Mouse (Mus musculus) layer of hippocampus, adult 2 months (tissue): ENCODE data around the gene Syt3. TPM values are rescaled to one million over a fixed set of nuclear protein-coding genes. Genes with fewer than 3 reads are reported as not detected.

Experiments used
- DNase-seq, 2 experiments: peaks; one replicate each; pipeline ENCODE4 v3.0.0; 2022; ENCODE audit warnings: low spot score in 2 of 2
- H3K27ac ChIP-seq: fragments of 200-600 bp; 2 replicates; pipeline ENCODE4 v1.8.1; 2022
- H3K4me3 ChIP-seq: fragments of 200-600 bp; 2 replicates; pipeline ENCODE4 v1.8.1; 2022; ENCODE audit warnings: mild to moderate bottlenecking
- CTCF ChIP-seq: fragments of 200-600 bp; conservative IDR thresholded peaks from 2 replicates; pipeline ENCODE4 v1.8.1; 2022; ENCODE audit warnings: antibody characterized with exemption, mild to moderate bottlenecking, moderate library complexity
- total RNA-seq, 2 experiments: library from RNA; stranded (reverse); gene quantifications; 2 replicates each; pipeline ENCODE4 v1.2.3; 2021

The Syt3 gene
- total RNA-seq, 2 experiments from 2014 or later = 89.4 to 95.9 TPM

- TF ChIP-seq CTCF = no peak
- Histone ChIP-seq H3K27ac (peak overlapping the region; percentile 99), H3K4me3 (peak overlapping the region; percentile 78)
- no peak for DNase-seq
Observed at GRCm38 (mm10) chr7:44444886-44445527, 61.1 kb downstream of the Syt3 start.

- H3K27ac ChIP-seq = peak overlapping the region; percentile 99
- TF ChIP-seq CTCF = no peak
- DNase-seq = no peak
- H3K4me3 ChIP-seq = peak overlapping the region; percentile 78
Observed at GRCm38 (mm10) chr7:44445528-44445923, 61.6 kb downstream of the Syt3 start.

GRCm38 (mm10) chr7:44446070-44446855 lies 62.4 kb downstream of the Syt3 start:
- H3K4me3 ChIP-seq = peak overlapping the region; percentile 12
- DNase-seq = no peak
- H3K27ac ChIP-seq = peak overlapping the region; percentile 99
- TF ChIP-seq CTCF = peak; percentile 36

Other genes starting within 250 kb of the Syt3 start
- gene Klk1b16, start 247.3 kb upstream of the Syt3 start, total RNA-seq = not detected
- gene Klk1b24, start 195.9 kb upstream of the Syt3 start, total RNA-seq = not detected
- gene Klk1b3, start 185.9 kb upstream of the Syt3 start, total RNA-seq = not detected
- gene Klk1b4, start 176.7 kb upstream of the Syt3 start, total RNA-seq = not detected
- gene Klk1b5, start 168.2 kb upstream of the Syt3 start, total RNA-seq = not detected
- gene Klk1, start 158.7 kb upstream of the Syt3 start, total RNA-seq = not detected
- not detected for gene Gm36864, start 147.9 kb upstream of the Syt3 start, total RNA-seq
- under 1 TPM; 0.79 to 0.92 TPM for gene 1700028J19Rik, start 137.4 kb upstream of the Syt3 start, total RNA-seq
- gene 2410002F23Rik, start 137.4 kb upstream of the Syt3 start, total RNA-seq = 10 to 100 TPM; 87.8 to 90.3 TPM
- gene Acp4, start 126.7 kb upstream of the Syt3 start, total RNA-seq = not detected
- not detected for gene Gm15517, start 122.7 kb upstream of the Syt3 start, total RNA-seq
- 1 to 10 TPM; 3.0 to 3.5 TPM for gene Clec11a, start 77.2 kb upstream of the Syt3 start, total RNA-seq
- gene Shank1, start 73.8 kb upstream of the Syt3 start, total RNA-seq = 100 to 1,000 TPM; 647 to 698 TPM
- 1 to 10 TPM; 3.0 to 3.3 TPM for gene 1700008O03Rik, start 1.7 kb downstream of the Syt3 start, total RNA-seq
- 100 to 1,000 TPM; 318 to 334 TPM for gene Lrrc4b, start 44.9 kb downstream of the Syt3 start, total RNA-seq
- 10 to 100 TPM; 12.2 to 18.1 TPM for gene Aspdh, start 81.3 kb downstream of the Syt3 start, total RNA-seq
- 10 to 100 TPM; 91.3 to 92.0 TPM for gene Josd2, start 83.9 kb downstream of the Syt3 start, total RNA-seq
- 100 to 1,000 TPM; 210 to 220 TPM for gene Emc10, start 112.4 kb downstream of the Syt3 start, total RNA-seq
- gene Fam71e1, start 112.5 kb downstream of the Syt3 start, total RNA-seq = 10 to 100 TPM; 19.3 to 23.4 TPM
- gene Mybpc2, start 140.6 kb downstream of the Syt3 start, total RNA-seq = not detected
- gene Spib, start 148.0 kb downstream of the Syt3 start, total RNA-seq = under 1 TPM; 0.12 to 0.13 TPM
- gene Pold1, start 164.7 kb downstream of the Syt3 start, total RNA-seq = 10 to 100 TPM in 1 of 2 experiments, 1 to 10 TPM in 1; 9.0 to 10.5 TPM
- 10 to 100 TPM; 58.2 to 66.7 TPM for gene Nr1h2, start 169.8 kb downstream of the Syt3 start, total RNA-seq
- gene Napsa, start 188.3 kb downstream of the Syt3 start, total RNA-seq = not detected
- gene Kcnc3, start 206.6 kb downstream of the Syt3 start, total RNA-seq = 100 to 1,000 TPM; 184 to 186 TPM